Mouse (Mus musculus) kidney, adult 8-10 months (tissue): ENCODE measurements around the gene Col2a1.

ENCODE experiments used
- DNase-seq, 2 experiments: peaks; one replicate each; pipeline ENCODE4 v3.0.0; 2022

The Col2a1 gene

DNA sequence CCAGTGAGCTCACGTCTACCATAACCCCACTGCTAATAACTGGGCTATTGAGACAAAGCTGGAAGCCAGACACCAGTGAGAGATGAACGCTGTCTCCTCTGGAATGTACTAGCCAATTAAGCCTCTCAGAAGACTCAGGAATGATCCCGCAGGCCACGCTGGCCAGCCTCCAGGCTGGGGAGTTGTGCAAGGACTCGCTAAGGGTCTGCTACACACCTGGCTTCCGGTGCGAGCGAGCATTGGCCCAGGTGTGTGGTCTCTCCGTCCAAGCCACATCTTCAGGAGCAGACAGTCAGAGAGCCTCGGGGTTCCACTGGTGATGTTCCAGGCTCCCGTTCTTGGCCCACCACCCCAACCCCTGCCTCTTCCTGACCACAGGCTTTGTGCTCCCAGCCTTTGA is 48.1 kb downstream of the Col2a1 start:
- no peak for DNase-seq

DNA sequence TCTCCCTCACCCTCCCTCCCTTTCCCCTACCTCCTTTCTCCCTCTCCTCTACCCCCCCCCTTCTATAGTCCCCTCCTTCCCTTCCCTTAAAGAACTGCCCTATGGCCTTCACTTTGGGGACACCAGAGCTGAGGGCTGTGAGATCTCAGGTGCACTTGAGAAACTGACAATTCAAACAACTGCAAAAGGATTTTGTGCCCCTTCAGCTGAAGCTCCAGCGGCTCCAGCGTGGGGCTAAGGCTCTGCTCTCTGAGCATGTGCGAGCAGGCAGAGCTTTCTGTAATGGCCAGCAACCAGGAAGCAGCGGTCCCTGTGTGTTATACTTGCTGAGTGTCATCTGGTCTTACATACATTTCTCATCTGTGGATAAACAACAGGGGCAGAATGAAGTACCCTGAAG is 48.8 kb downstream of the Col2a1 start:
- DNase-seq, result no peak

- DNase-seq, result no peak
These were observed 49.2 kb downstream of the Col2a1 start for GRCm38 (mm10) chr15:97955286-97955685.

DNA sequence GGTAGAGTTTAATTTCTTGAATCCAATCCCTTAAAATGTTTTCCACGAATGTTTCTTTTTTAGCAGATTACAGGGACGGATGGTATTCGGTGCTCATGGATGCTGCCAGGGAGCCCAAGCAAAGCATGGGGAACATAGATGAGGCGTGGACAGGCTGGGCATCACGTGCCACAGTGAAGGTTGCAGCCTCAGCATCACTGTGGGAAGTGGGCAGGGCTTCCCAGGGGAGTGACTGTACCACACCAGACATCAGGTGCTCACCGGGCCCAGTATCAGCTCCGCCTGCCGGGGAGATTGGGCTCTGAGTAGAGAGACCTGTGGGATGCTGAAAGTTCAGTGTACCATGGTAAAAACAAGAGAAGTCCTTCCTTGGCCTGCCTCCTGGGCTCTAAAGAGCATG is 49.8 kb downstream of the Col2a1 start:
- no peak for DNase-seq

GRCm38 (mm10) chr15:97952889-97953189 is 51.7 kb downstream of the Col2a1 start:
- no peak for DNase-seq

- peak; percentile 49 to 75 for DNase-seq
These were observed 52.2 kb downstream of the Col2a1 start for GRCm38 (mm10) chr15:97952137-97952888.

DNA sequence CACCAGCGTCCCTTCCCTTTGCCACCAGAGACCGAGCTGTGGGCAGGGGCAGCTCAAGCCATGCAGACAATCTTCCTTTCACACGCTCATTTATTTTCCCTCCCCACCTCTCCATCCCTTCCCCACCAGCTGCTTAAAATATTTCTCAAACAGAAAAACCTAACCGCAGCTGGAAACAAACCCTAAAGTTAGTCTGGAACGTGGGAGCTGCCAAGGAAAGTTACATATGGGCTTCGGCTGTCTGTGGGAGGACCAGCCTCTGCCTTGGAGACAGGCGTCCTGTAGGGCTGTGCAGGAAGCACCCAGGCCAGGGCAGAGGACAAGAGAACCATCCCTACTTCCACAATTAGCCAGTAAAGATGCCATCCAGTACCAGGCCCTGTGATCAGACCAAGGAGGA is 54.3 kb downstream of the Col2a1 start:
- no peak for DNase-seq

GRCm38 (mm10) chr15:97949706-97950105 is 54.8 kb downstream of the Col2a1 start:
- no peak for DNase-seq

GRCm38 (mm10) chr15:97948720-97949119 is 55.8 kb downstream of the Col2a1 start:
- DNase-seq, result no peak

GRCm38 (mm10) chr15:97945656-97946315 is 58.7 kb downstream of the Col2a1 start:
- DNase-seq, result peak; percentile 65 to 68

DNA sequence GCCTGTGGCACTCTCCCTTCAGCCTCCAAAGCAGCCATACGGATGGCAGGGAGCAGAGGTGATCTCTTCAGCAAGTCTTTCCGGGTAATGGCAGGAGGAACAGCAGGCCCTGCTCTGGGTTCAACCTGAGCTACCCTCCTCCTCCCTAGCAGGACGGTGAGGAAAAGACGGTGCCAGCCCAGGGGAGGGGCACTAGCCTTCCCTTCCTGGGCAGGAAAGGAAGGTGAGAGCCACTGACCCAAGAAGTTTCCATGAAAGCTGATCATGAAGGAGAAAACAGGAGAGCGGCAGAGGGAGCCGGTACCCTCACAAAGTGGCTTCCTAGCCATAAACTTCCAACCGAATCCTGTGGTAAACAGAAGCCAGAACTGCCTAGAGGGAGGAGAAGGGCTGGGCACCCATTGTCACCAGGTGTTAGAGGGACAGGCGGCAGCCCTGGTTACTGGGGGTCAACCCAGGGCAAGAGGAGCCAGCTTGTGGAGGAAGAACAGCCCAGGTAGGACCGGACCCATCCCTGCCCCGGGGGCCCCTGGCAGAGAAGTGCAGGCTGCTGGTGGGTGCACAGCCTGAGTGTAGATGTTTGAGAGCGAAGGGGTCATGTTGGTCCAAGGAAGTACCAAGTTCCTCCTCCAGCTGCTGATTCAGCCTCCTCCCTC is 59.4 kb downstream of the Col2a1 start:
- DNase-seq, result peak; percentile 73

DNA sequence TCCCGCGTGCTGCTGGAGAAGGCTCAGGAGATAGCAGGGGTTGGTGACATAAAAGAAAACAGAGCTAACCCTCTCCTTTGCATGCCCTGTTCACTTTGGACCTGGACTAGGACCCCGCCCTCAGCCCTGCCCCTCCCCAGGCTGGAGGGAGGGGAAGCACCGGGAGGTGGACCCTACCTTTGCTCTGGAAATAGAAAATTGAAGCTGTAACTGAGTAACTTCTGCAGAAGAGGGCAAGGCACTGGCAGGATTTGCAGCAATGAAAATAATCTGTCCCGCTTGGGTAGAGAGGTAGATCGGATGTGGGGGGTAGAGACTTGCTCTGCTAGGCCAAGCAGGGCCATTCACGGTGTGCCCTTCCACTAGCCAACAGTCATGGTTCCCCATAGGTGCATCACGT is 61.1 kb downstream of the Col2a1 start:
- peak; percentile 91 to 95 for DNase-seq

DNA sequence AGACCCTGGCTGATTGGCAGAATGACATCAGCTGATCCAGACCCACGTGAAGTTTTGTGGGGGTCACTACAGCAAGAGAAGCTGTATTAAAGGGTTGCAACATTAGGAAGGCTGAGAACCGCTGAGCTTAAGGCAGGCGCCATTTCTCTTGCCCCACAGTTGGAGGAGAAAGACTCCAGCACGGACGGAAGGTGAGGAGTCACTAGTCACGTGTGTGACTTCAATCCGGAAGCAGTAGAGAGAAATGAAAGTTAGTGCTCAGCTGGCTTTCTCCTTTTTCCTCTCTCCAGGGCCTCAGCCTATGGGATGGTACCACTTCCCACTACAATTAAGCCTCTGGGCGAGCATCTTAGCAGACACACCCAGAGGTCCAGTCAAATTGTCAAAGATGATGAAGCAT is 62.0 kb downstream of the Col2a1 start:
- DNase-seq, result no peak

GRCm38 (mm10) chr15:97941306-97941705 is 63.2 kb downstream of the Col2a1 start:
- no peak for DNase-seq

- DNase-seq, result no peak
These were observed 64.4 kb downstream of the Col2a1 start for GRCm38 (mm10) chr15:97940088-97940487.

DNA sequence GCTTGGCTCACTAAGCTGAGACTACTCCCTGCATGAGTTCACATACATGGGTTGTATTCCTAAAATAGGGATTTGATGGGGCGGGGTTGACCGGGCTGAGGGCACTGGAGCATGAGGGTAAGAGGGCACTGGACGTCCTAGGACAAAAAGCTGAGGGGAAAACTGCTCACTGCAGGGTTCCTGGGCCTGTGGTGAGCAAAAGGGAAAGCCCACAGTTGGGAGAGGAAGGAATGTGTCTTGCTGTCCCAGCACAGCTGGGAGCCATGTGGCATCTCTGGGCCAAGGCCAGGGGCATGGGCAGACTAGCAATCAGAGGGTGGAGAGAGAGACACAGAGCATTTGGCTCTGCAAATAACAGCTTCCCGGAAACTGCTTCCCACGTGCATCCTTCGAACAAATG is 65.9 kb downstream of the Col2a1 start:
- peak; percentile 70 for DNase-seq

- peak in 1 of 2 experiments; percentile 51 for DNase-seq
These were observed 72.1 kb downstream of the Col2a1 start for GRCm38 (mm10) chr15:97932441-97932840.

GRCm38 (mm10) chr15:97929259-97929824 is 75.2 kb downstream of the Col2a1 start:
- no peak for DNase-seq

DNA sequence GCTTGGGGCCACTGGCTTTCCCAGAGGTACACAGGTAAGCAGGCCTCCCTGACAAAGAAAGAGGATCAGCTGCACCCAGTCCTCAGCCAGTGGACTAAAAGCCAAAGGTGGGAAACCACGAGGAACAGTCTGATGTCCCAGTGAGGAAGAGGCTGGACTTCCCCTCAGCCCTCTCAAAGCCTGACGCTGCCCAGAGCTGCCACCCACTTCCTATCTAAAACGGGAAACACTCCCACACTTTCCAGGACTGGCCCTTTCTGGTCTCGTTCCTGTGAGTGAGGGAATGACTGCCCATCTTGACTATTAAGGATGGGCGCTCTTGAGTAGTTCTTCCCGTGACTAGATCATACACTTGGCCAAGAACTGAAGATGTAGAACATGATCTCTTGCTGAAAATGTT is 76.7 kb downstream of the Col2a1 start:
- DNase-seq, result no peak

- peak; percentile 58 to 76 for DNase-seq
These were observed 77.5 kb downstream of the Col2a1 start for GRCm38 (mm10) chr15:97927018-97927417.
